Mouse (Mus musculus) CH12.LX (cell line): Measurements from ENCODE around the gene Nrg3.

Experiments
- CHD2 ChIP-seq: IDR thresholded peaks from 2 replicates; pipeline ENCODE4 v1.6.1; 2011; ENCODE audit warnings: low read length, improper control_type of control experiment
- CTCF ChIP-seq, 2 experiments: IDR thresholded peaks in 1 of 2; conservative IDR thresholded peaks in 1 of 2; 2 replicates each; pipeline ENCODE4 v1.5.1; 2011 to 2012; ENCODE audit warnings: low read depth in 2 of 2, low read length in 2 of 2, improper control_type of control experiment in 1 of 2, inconsistent platforms in 1 of 2, mild to moderate bottlenecking in 1 of 2, moderate library complexity in 1 of 2
- JUN ChIP-seq: IDR thresholded peaks from 2 replicates; pipeline ENCODE4 v1.6.1; 2011; ENCODE audit warnings: low read depth, mild to moderate bottlenecking, low read length, improper control_type of control experiment, moderate library complexity; ENCODE audit not compliant: insufficient read depth
- KAT2A ChIP-seq: IDR thresholded peaks from 2 replicates; pipeline ENCODE4 v1.6.1; 2012; ENCODE audit warnings: low read length, improper control_type of control experiment, inconsistent platforms; ENCODE audit not compliant: insufficient replicate concordance
- MAZ ChIP-seq: IDR thresholded peaks from 2 replicates; pipeline ENCODE4 v1.6.1; 2012; ENCODE audit warnings: low read depth, mild to moderate bottlenecking, inconsistent platforms, low read length, improper control_type of control experiment, moderate library complexity
- PAX5 ChIP-seq: IDR thresholded peaks from 2 replicates; pipeline ENCODE4 v1.6.1; 2012; ENCODE audit warnings: low read length, inconsistent platforms, mixed read lengths
- POLR2A ChIP-seq: IDR thresholded peaks from 2 replicates; pipeline ENCODE4 v1.6.1; 2011; ENCODE audit warnings: low read depth, mild to moderate bottlenecking, improper control_type of control experiment, low read length
- SMC3 ChIP-seq: IDR thresholded peaks from 2 replicates; pipeline ENCODE4 v1.6.1; 2011; ENCODE audit warnings: low read depth, low read length, improper control_type of control experiment
- TBP ChIP-seq: conservative IDR thresholded peaks from 2 replicates; pipeline ENCODE4 v1.6.1; 2011; ENCODE audit warnings: low read depth, low read length, improper control_type of control experiment
- TCF12 ChIP-seq: IDR thresholded peaks from 2 replicates; pipeline ENCODE4 v1.6.1; 2014; ENCODE audit warnings: low read depth, mild to moderate bottlenecking, inconsistent platforms, low read length, improper control_type of control experiment
- USF2 ChIP-seq: conservative IDR thresholded peaks from 2 replicates; pipeline ENCODE4 v1.6.1; 2011; ENCODE audit warnings: low read depth, low read length, improper control_type of control experiment

DNA sequence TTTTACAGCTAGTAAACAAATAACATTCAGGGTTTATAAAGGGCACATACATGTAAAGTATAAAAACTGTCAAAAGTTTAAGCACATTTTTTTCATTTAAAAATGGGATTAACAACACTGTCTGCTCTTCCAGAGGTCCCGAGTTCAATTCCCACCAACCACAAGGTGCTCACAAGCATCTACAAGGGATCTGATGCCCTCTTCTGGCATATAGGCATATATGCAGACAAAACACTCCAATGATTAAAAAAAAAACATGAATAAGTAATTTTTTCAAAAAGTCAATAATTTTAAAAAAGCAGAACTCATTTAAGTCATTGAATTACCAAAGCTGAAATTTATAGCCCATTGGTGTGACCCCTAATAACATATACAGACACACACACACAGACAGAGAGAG is 878.6 kb downstream of the Nrg3 start:
- TF ChIP-seq KAT2A (no peak), USF2 (no peak), SMC3 (no peak), CHD2 (no peak), CTCF (conservative IDR thresholded peaks at IDR 0.05 in 1 of 2, IDR thresholded peaks at IDR 0.05 in 1 of 2; ENCODE audit: low read depth in 2 of 2, low read length in 2 of 2) (no peak), PAX5 (no peak), TCF12 (no peak), POLR2A (no peak), JUN (no peak), MAZ (no peak), TBP (no peak)
